Mouse (Mus musculus) CH12.LX (cell line): Measurements from ENCODE around the gene Slc48a1. TPM values are rescaled to one million over a fixed set of nuclear protein-coding genes. Genes with fewer than 3 reads are reported as not detected.
A peak's percentile ranks its signal among the peaks of the same experiment; 100 is the strongest.

Experiments used
- DNase-seq: peaks from one replicate; pipeline ENCODE4 v3.0.0-alpha.2; 2013; ENCODE audit errors: extremely low read depth
- H3K27ac ChIP-seq: 2 replicates; pipeline ENCODE4 v1.5.1; 2012; ENCODE audit warnings: low read depth, mild to moderate bottlenecking, control low read depth, moderate library complexity; ENCODE audit not compliant: insufficient read depth
- H3K27me3 ChIP-seq: replicated peaks from 2 replicates; pipeline ENCODE3; 2012; ENCODE audit warnings: inconsistent platforms
- H3K36me3 ChIP-seq, 2 experiments: replicated peaks in 1 of 2; 2 replicates each; pipeline versions ENCODE3 to v1.6.1; 2012; ENCODE audit warnings: inconsistent platforms in 1 of 2, low read length in 1 of 2, mild to moderate bottlenecking in 1 of 2, mixed read lengths in 1 of 2, moderate library complexity in 1 of 2; ENCODE audit not compliant: control insufficient read depth in 1 of 2, insufficient read depth in 1 of 2
- H3K4me1 ChIP-seq, 2 experiments: 2 replicates each; pipeline ENCODE4 v1.6.1; 2012; ENCODE audit warnings: inconsistent platforms in 1 of 2, moderate library complexity in 1 of 2; ENCODE audit not compliant: insufficient read depth in 2 of 2, control insufficient read depth in 1 of 2
- H3K4me2 ChIP-seq: 2 replicates; pipeline ENCODE4 v1.6.1; 2012; ENCODE audit warnings: low read depth, mild to moderate bottlenecking, control low read depth; ENCODE audit not compliant: poor library complexity, insufficient read depth, severe bottlenecking
- H3K4me3 ChIP-seq, 3 experiments: fragments of 150-350 bp in 1 of 3; sonication (generic) in 1 of 3; replicated peaks in 1 of 3; 2 replicates each; pipeline versions ENCODE3 to v1.5.1; 2011 to 2012; ENCODE audit warnings: low read depth in 2 of 3, low read length in 2 of 3, mild to moderate bottlenecking in 2 of 3, moderate library complexity in 2 of 3, control low read depth in 1 of 3, improper control_type of control experiment in 1 of 3, inconsistent platforms in 1 of 3, mixed read lengths in 1 of 3; ENCODE audit not compliant: poor library complexity in 1 of 3
- H3K79me2 ChIP-seq: replicated peaks from 2 replicates; pipeline ENCODE4 v1.6.1; 2012; ENCODE audit warnings: mild to moderate bottlenecking, moderate library complexity; ENCODE audit not compliant: control insufficient read depth, poor library complexity, insufficient read depth, severe bottlenecking; ENCODE audit errors: extremely low read depth
- H3K9ac ChIP-seq: 2 replicates; pipeline ENCODE4 v1.6.1; 2012; ENCODE audit warnings: low read depth, mild to moderate bottlenecking, control low read depth, moderate library complexity; ENCODE audit not compliant: insufficient read depth
- H3K9me3 ChIP-seq: replicated peaks from 2 replicates; pipeline ENCODE3; 2012; ENCODE audit warnings: low read length, inconsistent platforms, mixed read lengths
- BHLHE40 ChIP-seq: IDR thresholded peaks from 2 replicates; pipeline ENCODE4 v1.6.1; 2011; ENCODE audit warnings: mild to moderate bottlenecking, low read depth, low read length, improper control_type of control experiment
- CHD1 ChIP-seq: IDR thresholded peaks from 2 replicates; pipeline ENCODE4 v1.6.1; 2012; ENCODE audit warnings: low read depth, low read length, improper control_type of control experiment, inconsistent platforms
- CHD2 ChIP-seq: IDR thresholded peaks from 2 replicates; pipeline ENCODE4 v1.6.1; 2011; ENCODE audit warnings: low read length, improper control_type of control experiment
- CTCF ChIP-seq, 2 experiments: IDR thresholded peaks in 1 of 2; conservative IDR thresholded peaks in 1 of 2; 2 replicates each; pipeline ENCODE4 v1.5.1; 2011 to 2012; ENCODE audit warnings: low read depth in 2 of 2, low read length in 2 of 2, improper control_type of control experiment in 1 of 2, inconsistent platforms in 1 of 2, mild to moderate bottlenecking in 1 of 2, moderate library complexity in 1 of 2
- E2F4 ChIP-seq: IDR thresholded peaks from 2 replicates; pipeline ENCODE4 v1.6.1; 2011; ENCODE audit warnings: low read depth, low read length, improper control_type of control experiment; ENCODE audit not compliant: insufficient replicate concordance
- EP300 ChIP-seq: IDR thresholded peaks from 2 replicates; pipeline ENCODE4 v1.6.1; 2011; ENCODE audit warnings: low read length, improper control_type of control experiment
- ETS1 ChIP-seq: conservative IDR thresholded peaks from 2 replicates; pipeline ENCODE4 v1.6.1; 2012; ENCODE audit warnings: low read depth, mild to moderate bottlenecking, inconsistent platforms, low read length, improper control_type of control experiment, moderate library complexity
- GABPA ChIP-seq: IDR thresholded peaks from 2 replicates; pipeline ENCODE4 v1.6.1; 2012; ENCODE audit warnings: low read depth, low read length, improper control_type of control experiment, inconsistent platforms; ENCODE audit not compliant: insufficient replicate concordance
- HCFC1 ChIP-seq: IDR thresholded peaks from 2 replicates; pipeline ENCODE4 v1.6.1; 2012; ENCODE audit warnings: low read depth, mild to moderate bottlenecking, inconsistent platforms, low read length, improper control_type of control experiment
- IRF4 ChIP-seq: IDR thresholded peaks from 2 replicates; pipeline ENCODE4 v1.6.1; 2014; ENCODE audit warnings: low read depth, mild to moderate bottlenecking, inconsistent platforms, low read length, improper control_type of control experiment
- JUN ChIP-seq: IDR thresholded peaks from 2 replicates; pipeline ENCODE4 v1.6.1; 2011; ENCODE audit warnings: low read depth, mild to moderate bottlenecking, low read length, improper control_type of control experiment, moderate library complexity; ENCODE audit not compliant: insufficient read depth
- JUND ChIP-seq: conservative IDR thresholded peaks from 2 replicates; pipeline ENCODE4 v1.6.1; 2011; ENCODE audit warnings: low read depth, low read length, improper control_type of control experiment
- KAT2A ChIP-seq: IDR thresholded peaks from 2 replicates; pipeline ENCODE4 v1.6.1; 2012; ENCODE audit warnings: low read length, improper control_type of control experiment, inconsistent platforms; ENCODE audit not compliant: insufficient replicate concordance
- MAFK ChIP-seq: IDR thresholded peaks from 2 replicates; pipeline ENCODE4 v1.6.1; 2011; ENCODE audit warnings: low read length, improper control_type of control experiment; ENCODE audit not compliant: insufficient replicate concordance
- MAX ChIP-seq: IDR thresholded peaks from 2 replicates; pipeline ENCODE4 v1.6.1; 2011; ENCODE audit warnings: low read length, improper control_type of control experiment
- MAZ ChIP-seq: IDR thresholded peaks from 2 replicates; pipeline ENCODE4 v1.6.1; 2012; ENCODE audit warnings: low read depth, mild to moderate bottlenecking, inconsistent platforms, low read length, improper control_type of control experiment, moderate library complexity
- MEF2A ChIP-seq: IDR thresholded peaks from 2 replicates; pipeline ENCODE4 v1.6.1; 2014; ENCODE audit warnings: low read depth, mild to moderate bottlenecking, inconsistent platforms, low read length, improper control_type of control experiment, borderline replicate concordance
- MXI1 ChIP-seq: IDR thresholded peaks from 2 replicates; pipeline ENCODE4 v1.6.1; 2011; ENCODE audit warnings: mild to moderate bottlenecking, low read depth, low read length, improper control_type of control experiment
- MYC ChIP-seq: IDR thresholded peaks from 2 replicates; pipeline ENCODE4 v1.6.1; 2011; ENCODE audit warnings: low read depth, mild to moderate bottlenecking, improper control_type of control experiment, low read length
- NELFE ChIP-seq: IDR thresholded peaks from 2 replicates; pipeline ENCODE4 v1.6.1; 2011; ENCODE audit warnings: low read depth, low read length, improper control_type of control experiment
- NRF1 ChIP-seq: IDR thresholded peaks from 2 replicates; pipeline ENCODE4 v1.6.1; 2014; ENCODE audit warnings: low read depth, mild to moderate bottlenecking, inconsistent platforms, low read length, improper control_type of control experiment, moderate library complexity
- PAX5 ChIP-seq: IDR thresholded peaks from 2 replicates; pipeline ENCODE4 v1.6.1; 2012; ENCODE audit warnings: low read length, inconsistent platforms, mixed read lengths
- POLR2A ChIP-seq: IDR thresholded peaks from 2 replicates; pipeline ENCODE4 v1.6.1; 2011; ENCODE audit warnings: low read depth, mild to moderate bottlenecking, improper control_type of control experiment, low read length
- POLR2AphosphoS2 ChIP-seq: IDR thresholded peaks from 2 replicates; pipeline ENCODE4 v1.6.1; 2011; ENCODE audit warnings: low read depth, low read length, improper control_type of control experiment
- RAD21 ChIP-seq: IDR thresholded peaks from 2 replicates; pipeline ENCODE4 v1.6.1; 2011; ENCODE audit warnings: low read depth, mild to moderate bottlenecking, low read length, improper control_type of control experiment, moderate library complexity
- RCOR1 ChIP-seq: conservative IDR thresholded peaks from 2 replicates; pipeline ENCODE4 v1.6.1; 2012; ENCODE audit warnings: low read depth, mild to moderate bottlenecking, inconsistent platforms, low read length, improper control_type of control experiment
- SIN3A ChIP-seq: IDR thresholded peaks from 2 replicates; pipeline ENCODE4 v1.6.1; 2012; ENCODE audit warnings: low read length, improper control_type of control experiment, inconsistent platforms
- SMC3 ChIP-seq: IDR thresholded peaks from 2 replicates; pipeline ENCODE4 v1.6.1; 2011; ENCODE audit warnings: low read depth, low read length, improper control_type of control experiment
- TBP ChIP-seq: conservative IDR thresholded peaks from 2 replicates; pipeline ENCODE4 v1.6.1; 2011; ENCODE audit warnings: low read depth, low read length, improper control_type of control experiment
- TCF12 ChIP-seq: IDR thresholded peaks from 2 replicates; pipeline ENCODE4 v1.6.1; 2014; ENCODE audit warnings: low read depth, mild to moderate bottlenecking, inconsistent platforms, low read length, improper control_type of control experiment
- UBTF ChIP-seq: IDR thresholded peaks from 2 replicates; pipeline ENCODE4 v1.6.1; 2012; ENCODE audit warnings: low read depth, mild to moderate bottlenecking, inconsistent platforms, low read length, improper control_type of control experiment, moderate library complexity
- USF1 ChIP-seq: IDR thresholded peaks from 2 replicates; pipeline ENCODE4 v1.6.1; 2014; ENCODE audit warnings: low read depth, mild to moderate bottlenecking, inconsistent platforms, low read length, improper control_type of control experiment
- USF2 ChIP-seq: conservative IDR thresholded peaks from 2 replicates; pipeline ENCODE4 v1.6.1; 2011; ENCODE audit warnings: low read depth, low read length, improper control_type of control experiment
- ZC3H11A ChIP-seq: IDR thresholded peaks from 2 replicates; pipeline ENCODE4 v1.6.1; 2012; ENCODE audit warnings: low read depth, mild to moderate bottlenecking, inconsistent platforms, low read length, improper control_type of control experiment
- ZKSCAN1 ChIP-seq: IDR thresholded peaks from 2 replicates; pipeline ENCODE4 v1.6.1; 2012; ENCODE audit warnings: low read depth, inconsistent platforms, low read length, improper control_type of control experiment, borderline replicate concordance
- ZMIZ1 ChIP-seq: IDR thresholded peaks from 2 replicates; pipeline ENCODE4 v1.6.1; 2012; ENCODE audit warnings: low read depth, mild to moderate bottlenecking, inconsistent platforms, low read length, improper control_type of control experiment
- ZNF384 ChIP-seq: IDR thresholded peaks from 2 replicates; pipeline ENCODE4 v1.6.1; 2012; ENCODE audit warnings: low read depth, low read length, improper control_type of control experiment, inconsistent platforms
- dilution Hi-C: fragments of 300-500 bp; cut with MboI; formaldehyde crosslinking; loops from 2 replicates; pipeline ENCODE4 v1.14.3; 2020; ENCODE audit warnings: low sequenced_read_pairs; ENCODE audit not compliant: extremely low pct_unique_long_range_greater_than_20kb, extremely low pct_ligation_motif_present
- in situ Hi-C: fragments of 300-500 bp; cut with MboI; formaldehyde crosslinking; loops from 3 replicates; pipeline ENCODE4 v1.14.3; 2019; ENCODE audit warnings: low sequenced_read_pairs, low pct_ligation_motif_present, low pct_unique_long_range_greater_than_20kb, mixed read lengths
- polyA plus RNA-seq: library from polyadenylated mRNA; unstranded; fragments of >175 nt; gene quantifications from 2 replicates; pipeline ENCODE4 v1.2.1, GENCODE M21; 2012; ENCODE audit warnings: low read depth; ENCODE audit not compliant: insufficient read length
- total RNA-seq, 2 experiments: library from RNA; depleted of rRNA; stranded (reverse); fragments of 300-350 nt in 1 of 2; fragments of >200 nt in 1 of 2; gene quantifications; 2 replicates each; pipeline ENCODE4 v1.2.3; 2012 to 2014

Gene Slc48a1
- total and polyA plus RNA-seq, 3 experiments, result 23.2 to 56.0 (median 39.4) TPM

- no peak for TF ChIP-seq E2F4
Measured at GRCm38 (mm10) chr15:97784092-97784559, 5.8 kb downstream of the Slc48a1 start (continued).

GRCm38 (mm10) chr15:97784561-97785161, 6.3 kb downstream of the Slc48a1 start:
- H3K4me3 ChIP-seq, result peak overlapping the region; percentile 76 to 90 (median 81)
- H3K79me2 ChIP-seq, result peaks cover 9% of the 10 kb centered on the region
- no peaks in the 10 kb centered on the region for H3K27me3 ChIP-seq
- H3K27ac ChIP-seq, result peak overlapping the region; percentile 12; the same call in 1 of the 2 replicates
- peak overlapping the region; percentile 69 for H3K9ac ChIP-seq
- no peak for DNase-seq
- peaks cover 23 to 85% of the 10 kb centered on the region in 2 experiments for H3K4me1 ChIP-seq
- dilution Hi-C loops (loop anchor here (25.0 kb wide), 1 partner anchor 178 kb away; the partner anchor contains the start of gene Tmem106c), in situ Hi-C loops (no loop called here)
- H3K36me3 ChIP-seq, result peaks cover 2 to 24% of the 10 kb centered on the region in 2 experiments
- H3K9me3 ChIP-seq, result no peaks in the 10 kb centered on the region
- peak overlapping the region; percentile 25; the same call in 1 of the 2 replicates for H3K4me2 ChIP-seq
- no peak for TF ChIP-seq USF2
- no peak for TF ChIP-seq MEF2A
- TF ChIP-seq MAZ, result no peak
- TF ChIP-seq EP300, result no peak
- peak; percentile 71 for TF ChIP-seq MXI1
- no peak for TF ChIP-seq CHD1
- TF ChIP-seq POLR2A, result no peak
- TF ChIP-seq CTCF (conservative IDR thresholded peaks at IDR 0.05 in 1 of 2, IDR thresholded peaks at IDR 0.05 in 1 of 2; ENCODE audit: low read depth in 2 of 2, low read length in 2 of 2), result no peak
- no peak for TF ChIP-seq ETS1
- TF ChIP-seq JUND, result no peak
- TF ChIP-seq TCF12, result no peak
- no peak for TF ChIP-seq IRF4
- no peak for TF ChIP-seq E2F4
- no peak for TF ChIP-seq HCFC1
- no peak for TF ChIP-seq NELFE
- no peak for TF ChIP-seq RAD21
- TF ChIP-seq USF1, result no peak
- TF ChIP-seq UBTF, result no peak; the same call in 1 of the 2 replicates
- no peak for TF ChIP-seq GABPA
- no peak for TF ChIP-seq BHLHE40
- no peak for TF ChIP-seq ZC3H11A
- no peak for TF ChIP-seq ZNF384
- no peak for TF ChIP-seq JUN
- TF ChIP-seq MYC, result no peak
- TF ChIP-seq CHD2, result no peak
- no peak for TF ChIP-seq RCOR1
- TF ChIP-seq POLR2AphosphoS2, result no peak
- TF ChIP-seq SIN3A, result peak; percentile 73; the same call in 1 of the 2 replicates
- TF ChIP-seq SMC3, result no peak
- TF ChIP-seq ZMIZ1, result 0 out of 2 replicates have a peak, but pooled peaks have one; percentile 72
- no peak for TF ChIP-seq KAT2A
- peak; percentile 36; the same call in 1 of the 2 replicates for TF ChIP-seq MAX
- no peak for TF ChIP-seq TBP
- TF ChIP-seq MAFK, result no peak
- TF ChIP-seq PAX5, result no peak
- TF ChIP-seq NRF1, result 0 out of 2 replicates have a peak, but pooled peaks have one; percentile 4
- TF ChIP-seq ZKSCAN1, result no peak
